Mouse (Mus musculus) intestine, embryonic 15.5 days (tissue): Measurements from ENCODE around the gene Inafm2. TPM values are rescaled to one million over a fixed set of nuclear protein-coding genes. Genes with fewer than 3 reads are reported as not detected.

Experiments used
- ATAC-seq: fragments of 200-750 bp; cut with Nextera tagmentation; 2 replicates; pipeline ENCODE4 v1.8.0; 2017; ENCODE audit warnings: moderate TSS enrichment, moderate library complexity
- H3K27ac ChIP-seq: fragments of 300-500 bp; sonication (generic); 2 replicates; pipeline ENCODE4 v1.5.1; 2015; ENCODE audit warnings: mild to moderate bottlenecking, inconsistent platforms
- H3K27me3 ChIP-seq: fragments of 300-500 bp; sonication (generic); replicated peaks from 2 replicates; pipeline ENCODE4 v1.6.1; 2015; ENCODE audit warnings: inconsistent platforms
- H3K36me3 ChIP-seq: fragments of 300-500 bp; sonication (generic); 2 replicates; pipeline ENCODE4 v1.6.1; 2015; ENCODE audit warnings: inconsistent platforms
- H3K4me1 ChIP-seq: fragments of 300-500 bp; sonication (generic); replicated peaks from 2 replicates; pipeline ENCODE4 v1.6.1; 2015; ENCODE audit warnings: inconsistent platforms
- H3K4me2 ChIP-seq: fragments of 300-500 bp; sonication (generic); replicated peaks from 2 replicates; pipeline ENCODE4 v1.6.1; 2015; ENCODE audit warnings: mild to moderate bottlenecking, inconsistent platforms
- H3K4me3 ChIP-seq: fragments of 300-500 bp; sonication (generic); replicated peaks from 2 replicates; pipeline ENCODE4 v1.5.1; 2015; ENCODE audit warnings: inconsistent platforms
- H3K9ac ChIP-seq: fragments of 300-500 bp; sonication (generic); 2 replicates; pipeline ENCODE4 v1.6.1; 2015; ENCODE audit warnings: inconsistent platforms
- H3K9me3 ChIP-seq: fragments of 300-500 bp; sonication (generic); 2 replicates; pipeline ENCODE4 v1.6.1; 2016; ENCODE audit warnings: inconsistent platforms
- WGBS: fragments of 180-500 bp; shearing (Covaris S2); methylation state at CpG from one replicate; pipeline ENCODE4 v1.1.7; 2015; 5-methylcytosine and 5-hydroxymethylcytosine counted together
- polyA plus RNA-seq: library from polyadenylated mRNA; unstranded; fragments of >200 nt; fragmentation: Nextera tagmentation; extraction: Ambion mirVana; gene quantifications from 2 replicates; pipeline ENCODE4 v1.2.1, GENCODE M21; 2015

Gene Inafm2
- 21.0 and 23.4 TPM in 2 replicates for polyA plus RNA-seq

- peak within 1 kb of the TSS; percentile 96 for H3K4me2 ChIP-seq
- WGBS: 1% methylated on average over 55 of the region's 57 CpGs
- peak; percentile 94 for ATAC-seq
- peak within 1 kb of the TSS; percentile 89 for H3K9ac ChIP-seq
- no peaks in the 10 kb centered on the region for H3K36me3 ChIP-seq
- no peaks in the 10 kb centered on the region for H3K9me3 ChIP-seq
- H3K27ac ChIP-seq: peak within 1 kb of the TSS; percentile 64
- H3K27me3 ChIP-seq: peaks cover 5% of the 10 kb centered on the region; the same call in 1 of the 2 replicates
- peak within 1 kb of the TSS; percentile 83 for H3K4me3 ChIP-seq
- H3K4me1 ChIP-seq: peaks cover 25% of the 10 kb centered on the region
Measured at GRCm38 (mm10) chr2:118745232-118745884, at the start of gene Inafm2. Inafm2 (plus strand) TSS chr2:118745758.

GRCm38 (mm10) chr2:118696451-118697308 is 48.9 kb upstream of the Inafm2 start:
- H3K36me3 ChIP-seq: no peaks in the 10 kb centered on the region
- H3K4me3 ChIP-seq: no peak overlapping the region
- H3K9ac ChIP-seq: no peak overlapping the region
- H3K4me2 ChIP-seq: no peak overlapping the region
- no peak overlapping the region for H3K27ac ChIP-seq
- no peaks in the 10 kb centered on the region for H3K9me3 ChIP-seq
- 47% methylated on average over 21 of the region's 21 CpGs for WGBS
- H3K4me1 ChIP-seq: peaks cover 24% of the 10 kb centered on the region
- H3K27me3 ChIP-seq: peaks cover 12% of the 10 kb centered on the region
- no peak for ATAC-seq

GRCm38 (mm10) chr2:118697311-118697877 is 48.2 kb upstream of the Inafm2 start:
- no peak overlapping the region for H3K9ac ChIP-seq
- H3K27me3 ChIP-seq: peaks cover 19% of the 10 kb centered on the region
- no peak overlapping the region for H3K27ac ChIP-seq
- no peaks in the 10 kb centered on the region for H3K36me3 ChIP-seq
- no peak overlapping the region for H3K4me3 ChIP-seq
- no peaks in the 10 kb centered on the region for H3K9me3 ChIP-seq
- H3K4me2 ChIP-seq: no peak overlapping the region
- WGBS: 44% methylated on average over 5 of the region's 5 CpGs
- ATAC-seq: no peak
- peaks cover 27% of the 10 kb centered on the region for H3K4me1 ChIP-seq

- H3K4me1 ChIP-seq: peaks cover 33% of the 10 kb centered on the region
- no peak overlapping the region for H3K27ac ChIP-seq
- H3K27me3 ChIP-seq: peaks cover 25% of the 10 kb centered on the region
- H3K9me3 ChIP-seq: no peaks in the 10 kb centered on the region
- no peak overlapping the region for H3K9ac ChIP-seq
- H3K4me3 ChIP-seq: no peak overlapping the region
- 34% methylated on average over 7 of the region's 7 CpGs for WGBS
- ATAC-seq: no peak
- H3K36me3 ChIP-seq: no peaks in the 10 kb centered on the region
- H3K4me2 ChIP-seq: no peak overlapping the region
Measured at GRCm38 (mm10) chr2:118697955-118698354, 47.6 kb upstream of the Inafm2 start.

- H3K27ac ChIP-seq: no peak overlapping the region
- 0 out of 2 replicates have a peak overlapping the region, but pooled peaks have one; percentile 31 for H3K9ac ChIP-seq
- WGBS: 4% methylated on average over 32 of the region's 32 CpGs
- H3K9me3 ChIP-seq: no peaks in the 10 kb centered on the region
- H3K4me3 ChIP-seq: peak overlapping the region; percentile 19; the same call in 1 of the 2 replicates
- H3K36me3 ChIP-seq: no peaks in the 10 kb centered on the region
- peaks cover 48% of the 10 kb centered on the region for H3K4me1 ChIP-seq
- peak; percentile 59; the same call in 1 of the 2 replicates for ATAC-seq
- peak overlapping the region; percentile 57 for H3K4me2 ChIP-seq
- H3K27me3 ChIP-seq: peaks cover 50% of the 10 kb centered on the region
Measured at GRCm38 (mm10) chr2:118700179-118701062, 45.1 kb upstream of the Inafm2 start.

GRCm38 (mm10) chr2:118701161-118701560 is 44.4 kb upstream of the Inafm2 start:
- Histone ChIP-seq H3K27me3 (peaks cover 57% of the 10 kb centered on the region), H3K27ac (no peak overlapping the region), H3K9ac (no peak overlapping the region), H3K4me2 (peak overlapping the region; percentile 57; the same call in 1 of the 2 replicates), H3K36me3 (no peaks in the 10 kb centered on the region), H3K4me3 (no peak overlapping the region), H3K4me1 (peaks cover 44% of the 10 kb centered on the region), H3K9me3 (no peaks in the 10 kb centered on the region)
- WGBS: 25% methylated on average over 5 of the region's 5 CpGs
- ATAC-seq: no peak

- H3K9me3 ChIP-seq: no peaks in the 10 kb centered on the region
- peaks cover 68% of the 10 kb centered on the region for H3K27me3 ChIP-seq
- peaks cover 36% of the 10 kb centered on the region for H3K4me1 ChIP-seq
- H3K4me2 ChIP-seq: peak overlapping the region; percentile 92
- ATAC-seq: peak; percentile 15
- peak overlapping the region; percentile 40 for H3K9ac ChIP-seq
- 10% methylated on average over 51 of the region's 51 CpGs for WGBS
- H3K4me3 ChIP-seq: peak overlapping the region; percentile 48
- H3K27ac ChIP-seq: no peak overlapping the region
- no peaks in the 10 kb centered on the region for H3K36me3 ChIP-seq
Measured at GRCm38 (mm10) chr2:118701971-118702882, 43.3 kb upstream of the Inafm2 start.

- H3K9ac ChIP-seq: peak overlapping the region; percentile 40
- peak; percentile 39; the same call in 1 of the 2 replicates for ATAC-seq
- H3K4me3 ChIP-seq: peak overlapping the region; percentile 48
- peaks cover 76% of the 10 kb centered on the region for H3K27me3 ChIP-seq
- H3K36me3 ChIP-seq: no peaks in the 10 kb centered on the region
- WGBS: under 1% methylated on average over 92 of the region's 93 CpGs
- no peaks in the 10 kb centered on the region for H3K9me3 ChIP-seq
- H3K27ac ChIP-seq: no peak overlapping the region
- H3K4me2 ChIP-seq: peak overlapping the region; percentile 92
- peaks cover 33% of the 10 kb centered on the region for H3K4me1 ChIP-seq
Measured at GRCm38 (mm10) chr2:118702883-118703761, 42.4 kb upstream of the Inafm2 start.

- Histone ChIP-seq H3K27me3 (peaks cover 86% of the 10 kb centered on the region), H3K4me2 (peak within 1 kb of the TSS; percentile 92), H3K36me3 (no peaks in the 10 kb centered on the region), H3K4me1 (peaks cover 33% of the 10 kb centered on the region), H3K4me3 (peak within 1 kb of the TSS; percentile 48), H3K27ac (no peak within 1 kb of the TSS), H3K9ac (peak within 1 kb of the TSS; percentile 40), H3K9me3 (no peaks in the 10 kb centered on the region)
- 0 out of 2 replicates have a peak, but pooled peaks have one; percentile 12 for ATAC-seq
- 3% methylated on average over 50 of the region's 50 CpGs for WGBS
Measured at GRCm38 (mm10) chr2:118703913-118704730, 41.4 kb upstream of the Inafm2 start, which contains the start of gene Ankrd63. Ankrd63 (minus strand) TSS chr2:118703963.
